Mouse (Mus musculus) intestine, postnatal 0 days (tissue): ENCODE results near the gene Fam71e2. TPM values are rescaled to one million over a fixed set of nuclear protein-coding genes. Genes with fewer than 3 reads are reported as not detected.

Source experiments
- ATAC-seq: fragments of 200-750 bp; cut with Nextera tagmentation; 2 replicates; pipeline ENCODE4 v1.8.0; 2017; ENCODE audit warnings: mild to moderate bottlenecking, moderate TSS enrichment, moderate library complexity
- H3K27ac ChIP-seq: fragments of 300-500 bp; sonication (generic); 2 replicates; pipeline ENCODE4 v1.5.1; 2014; ENCODE audit warnings: mild to moderate bottlenecking, low read depth, low read length, moderate library complexity
- H3K27me3 ChIP-seq: fragments of 300-500 bp; sonication (generic); replicated peaks from 2 replicates; pipeline ENCODE4 v1.6.1; 2014; ENCODE audit warnings: low read length, mixed read lengths; ENCODE audit not compliant: control insufficient read depth, insufficient read depth
- H3K36me3 ChIP-seq: fragments of 300-500 bp; sonication (generic); 2 replicates; pipeline ENCODE4 v1.6.1; 2014; ENCODE audit warnings: mild to moderate bottlenecking, moderate library complexity; ENCODE audit not compliant: control insufficient read depth, insufficient read depth
- H3K4me1 ChIP-seq: fragments of 300-500 bp; sonication (generic); replicated peaks from 2 replicates; pipeline ENCODE4 v1.6.1; 2014; ENCODE audit warnings: antibody characterized with exemption, low read length, mixed read lengths; ENCODE audit not compliant: control insufficient read depth, insufficient read depth
- H3K4me2 ChIP-seq: fragments of 300-500 bp; sonication (generic); replicated peaks from 2 replicates; pipeline ENCODE4 v1.6.1; 2014; ENCODE audit warnings: low read depth, mild to moderate bottlenecking, moderate library complexity
- H3K4me3 ChIP-seq: fragments of 300-500 bp; sonication (generic); 2 replicates; pipeline ENCODE4 v1.5.1; 2014; ENCODE audit warnings: low read depth, low read length
- H3K9ac ChIP-seq: fragments of 300-500 bp; sonication (generic); 2 replicates; pipeline ENCODE4 v1.6.1; 2014; ENCODE audit warnings: mild to moderate bottlenecking, low read depth, low read length
- H3K9me3 ChIP-seq: fragments of 300-500 bp; sonication (generic); 2 replicates; pipeline ENCODE4 v1.6.1; 2016; ENCODE audit warnings: mixed run types; ENCODE audit not compliant: control insufficient read depth
- CTCF ChIP-seq: sonication (generic); IDR thresholded peaks from 2 replicates; pipeline ENCODE4 v1.5.1; 2016; ENCODE audit warnings: low read depth, mild to moderate bottlenecking, control low read depth, antibody characterized with exemption, moderate library complexity
- WGBS: fragments of 180-500 bp; shearing (Covaris S2); extraction: QIAGEN DNeasy Blood & Tissue Kit; methylation state at CpG from one replicate; pipeline ENCODE4 v1.1.7; 2014; 5-methylcytosine and 5-hydroxymethylcytosine counted together
- polyA plus RNA-seq: library from polyadenylated mRNA; unstranded; fragments of >200 nt; fragmentation: Nextera tagmentation; extraction: Ambion mirVana; gene quantifications from 2 replicates; pipeline ENCODE4 v1.2.1, GENCODE M21; 2015

The Fam71e2 gene
- polyA plus RNA-seq, 1 experiment from 2014 or later, result not detected

- H3K4me3 ChIP-seq, result no peak overlapping the region
- H3K4me2 ChIP-seq, result no peak overlapping the region
- no peak overlapping the region for H3K27ac ChIP-seq
- H3K4me1 ChIP-seq, result no peaks in the 10 kb centered on the region
- H3K36me3 ChIP-seq, result peaks cover 8% of the 10 kb centered on the region; the same call in 1 of the 2 replicates
- H3K9ac ChIP-seq, result no peak overlapping the region
- 46% methylated on average over 3 of the region's 3 CpGs for WGBS
- no peak for ATAC-seq
- TF ChIP-seq CTCF, result no peak
- no peaks in the 10 kb centered on the region for H3K9me3 ChIP-seq
- H3K27me3 ChIP-seq, result peaks cover 20% of the 10 kb centered on the region
Measured at GRCm38 (mm10) chr7:4782130-4782529, 11.0 kb upstream of the Fam71e2 start.

- no peak for ATAC-seq
- no peak for TF ChIP-seq CTCF
- H3K36me3 ChIP-seq, result peaks cover 7% of the 10 kb centered on the region; the same call in 1 of the 2 replicates
- no peak overlapping the region for H3K27ac ChIP-seq
- H3K27me3 ChIP-seq, result peaks cover 37% of the 10 kb centered on the region
- 28% methylated on average over 5 of the region's 5 CpGs for WGBS
- no peak overlapping the region for H3K4me3 ChIP-seq
- no peak overlapping the region for H3K4me2 ChIP-seq
- H3K4me1 ChIP-seq, result no peaks in the 10 kb centered on the region
- H3K9me3 ChIP-seq, result no peaks in the 10 kb centered on the region
- no peak overlapping the region for H3K9ac ChIP-seq
Measured at GRCm38 (mm10) chr7:4779921-4780320, 8.8 kb upstream of the Fam71e2 start.

- no peak overlapping the region for H3K9ac ChIP-seq
Measured at GRCm38 (mm10) chr7:4777851-4778637, 6.9 kb upstream of the Fam71e2 start.

GRCm38 (mm10) chr7:4776861-4777830, 6.0 kb upstream of the Fam71e2 start:
- H3K9ac ChIP-seq, result peak overlapping the region; percentile 37; the same call in 1 of the 2 replicates
- no peak for TF ChIP-seq CTCF
- 2% methylated on average over 41 of the region's 56 CpGs for WGBS

More at GRCm38 (mm10) chr7:4777851-4778637, 6.9 kb upstream of the Fam71e2 start:
- Histone ChIP-seq H3K27ac (no peak overlapping the region), H3K36me3 (no peaks in the 10 kb centered on the region), H3K27me3 (peaks cover 37% of the 10 kb centered on the region), H3K4me2 (no peak overlapping the region), H3K9me3 (no peaks in the 10 kb centered on the region), H3K4me3 (no peak overlapping the region), H3K4me1 (no peaks in the 10 kb centered on the region)
- ATAC-seq, result no peak
- no peak for TF ChIP-seq CTCF
- 12% methylated on average over 16 of the region's 20 CpGs for WGBS

GRCm38 (mm10) chr7:4776131-4776530, 5.0 kb upstream of the Fam71e2 start:
- no peak for ATAC-seq
- WGBS, result 55% methylated on average over 10 of the region's 10 CpGs
- no peaks in the 10 kb centered on the region for H3K9me3 ChIP-seq
- no peaks in the 10 kb centered on the region for H3K4me1 ChIP-seq
- no peaks in the 10 kb centered on the region for H3K36me3 ChIP-seq
- H3K4me2 ChIP-seq, result no peak overlapping the region
- H3K4me3 ChIP-seq, result no peak overlapping the region
- peaks cover 37% of the 10 kb centered on the region for H3K27me3 ChIP-seq
- H3K9ac ChIP-seq, result no peak overlapping the region
- no peak for TF ChIP-seq CTCF
- no peak overlapping the region for H3K27ac ChIP-seq

More at GRCm38 (mm10) chr7:4776861-4777830, 6.0 kb upstream of the Fam71e2 start:
- Histone ChIP-seq H3K4me3 (peak overlapping the region; percentile 49), H3K4me2 (peak overlapping the region; percentile 80), H3K4me1 (no peaks in the 10 kb centered on the region), H3K27me3 (peaks cover 37% of the 10 kb centered on the region), H3K9me3 (no peaks in the 10 kb centered on the region), H3K27ac (no peak overlapping the region), H3K36me3 (no peaks in the 10 kb centered on the region)
- ATAC-seq, result peak; percentile 49
